Mouse (Mus musculus) kidney, adult 2 months (tissue): ENCODE data around the gene Gapdh.

Experiments
- CTCF ChIP-seq: fragments of 200-500 bp; conservative IDR thresholded peaks from 2 replicates; pipeline ENCODE4 v1.5.1; 2011; ENCODE audit warnings: low read depth, mild to moderate bottlenecking, control low read depth, low read length, moderate library complexity, mixed read lengths; ENCODE audit not compliant: insufficient read depth, insufficient read length
- POLR2A ChIP-seq: fragments of 200-500 bp; IDR thresholded peaks from one replicate; pipeline ENCODE4 v1.6.1; 2011; ENCODE audit warnings: low read depth, low read length, control low read depth

DNA sequence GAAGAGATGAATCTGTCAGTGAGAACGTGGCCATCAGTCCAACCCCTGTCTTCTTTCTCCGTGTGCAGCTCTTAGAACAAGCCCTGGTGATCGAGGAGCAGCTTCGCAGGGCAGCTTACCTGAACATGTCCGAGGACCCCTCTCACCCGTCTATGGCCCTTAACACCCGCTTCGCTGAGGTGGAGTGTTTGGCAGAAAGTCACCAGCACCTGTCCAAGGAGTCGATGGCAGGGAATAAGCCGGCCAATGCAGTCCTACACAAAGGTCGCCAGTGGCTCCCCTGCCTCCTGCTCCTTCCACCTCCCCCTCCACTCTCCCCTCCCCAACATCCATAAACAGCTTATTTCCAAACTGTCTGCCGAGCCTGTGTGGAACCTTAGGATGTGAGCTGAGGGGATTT, 37.5 kb downstream of the Gapdh start:
- TF ChIP-seq CTCF (no peak), POLR2A (no peak)
